Mouse (Mus musculus): Measurements from ENCODE around the gene Phgdh. TPM values are rescaled to one million over a fixed set of nuclear protein-coding genes. Genes with fewer than 3 reads are reported as not detected.

Gene Phgdh
- polyA plus RNA-seq, 1 experiment, result 53.1 TPM

DNA sequence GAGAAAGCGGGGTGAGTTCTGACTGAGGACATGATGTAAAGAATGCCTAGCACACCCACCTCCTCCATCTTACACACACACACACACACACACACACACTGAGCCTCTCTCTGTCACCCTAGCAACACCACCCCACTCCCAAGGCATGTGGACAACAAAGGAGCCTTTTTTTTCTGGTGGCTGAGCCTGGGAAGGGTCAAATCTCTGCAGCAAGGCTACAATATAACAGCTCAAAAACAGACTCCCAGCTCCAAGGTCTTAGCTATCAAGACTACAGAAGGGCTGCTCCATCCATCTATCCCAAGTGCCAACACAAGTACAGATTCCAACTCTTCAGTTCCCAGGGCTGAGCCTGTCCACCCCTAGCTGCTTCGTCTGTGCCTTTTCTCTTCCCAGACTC, 20.6 kb downstream of the Phgdh start:
- H3K27me3 ChIP-seq (ENCODE audit: control insufficient read depth, insufficient read depth, low read length), result no peaks in the 10 kb centered on the region
- peaks cover 3% of the 10 kb centered on the region; the same call in 1 of the 2 replicates for H3K4me1 ChIP-seq (ENCODE audit: control insufficient read depth, insufficient read depth, insufficient read length)
- H3K36me3 ChIP-seq (ENCODE audit: control insufficient read depth, insufficient read depth, low read length), result peaks cover 24% of the 10 kb centered on the region
- no peak overlapping the region for H3K4me3 ChIP-seq (ENCODE audit: extremely low read depth, insufficient read depth, insufficient read length)
- 74% methylated on average over 2 of the region's 2 CpGs for WGBS
- no peak overlapping the region for H3K27ac ChIP-seq (ENCODE audit: insufficient read depth, low read length)
- no peak for TF ChIP-seq CTCF (IDR thresholded peaks at IDR 0.05; ENCODE audit: extremely low read depth, insufficient read depth, insufficient read length, insufficient replicate concordance)
- no peak for TF ChIP-seq POLR2A (IDR thresholded peaks at IDR 0.05; ENCODE audit: low read depth, low read length)
- no peak for DNase-seq (ENCODE audit: low read depth in 1 of 2, low spot score in 2 of 2)

DNA sequence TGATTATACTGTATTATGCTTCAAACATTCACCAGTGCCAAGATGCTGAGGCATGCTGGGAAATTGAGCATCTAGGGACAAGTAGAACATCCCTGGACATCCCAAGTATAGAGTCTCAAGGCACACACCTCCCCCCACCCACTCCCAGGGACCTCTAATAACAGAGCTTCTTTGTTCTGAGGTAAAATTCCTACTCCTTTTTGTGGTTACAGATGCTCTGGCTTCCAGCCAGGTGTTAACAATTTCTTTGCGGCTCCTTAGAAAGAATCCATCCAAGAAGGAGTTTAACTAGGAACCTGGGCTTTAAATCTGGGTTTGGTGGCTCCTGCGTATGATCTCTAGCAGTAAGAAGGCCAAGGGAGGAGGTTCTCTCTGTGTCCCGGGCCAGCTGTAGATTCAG, 22.6 kb downstream of the Phgdh start:
- Histone ChIP-seq H3K36me3 (ENCODE audit: control insufficient read depth, insufficient read depth, low read length) (peaks cover 24% of the 10 kb centered on the region), H3K27me3 (ENCODE audit: control insufficient read depth, insufficient read depth, low read length) (no peaks in the 10 kb centered on the region), H3K27ac (ENCODE audit: insufficient read depth, low read length) (no peak overlapping the region), H3K4me3 (ENCODE audit: extremely low read depth, insufficient read depth, insufficient read length) (no peak overlapping the region), H3K4me1 (ENCODE audit: control insufficient read depth, insufficient read depth, insufficient read length) (peaks cover 3% of the 10 kb centered on the region; the same call in 1 of the 2 replicates)
- WGBS, result 87% methylated on average over 3 of the region's 3 CpGs
- no peak for DNase-seq (ENCODE audit: low read depth in 1 of 2, low spot score in 2 of 2)
- TF ChIP-seq POLR2A (IDR thresholded peaks at IDR 0.05; ENCODE audit: low read depth, low read length) (no peak), CTCF (IDR thresholded peaks at IDR 0.05; ENCODE audit: extremely low read depth, insufficient read depth, insufficient read length, insufficient replicate concordance) (no peak)

DNA sequence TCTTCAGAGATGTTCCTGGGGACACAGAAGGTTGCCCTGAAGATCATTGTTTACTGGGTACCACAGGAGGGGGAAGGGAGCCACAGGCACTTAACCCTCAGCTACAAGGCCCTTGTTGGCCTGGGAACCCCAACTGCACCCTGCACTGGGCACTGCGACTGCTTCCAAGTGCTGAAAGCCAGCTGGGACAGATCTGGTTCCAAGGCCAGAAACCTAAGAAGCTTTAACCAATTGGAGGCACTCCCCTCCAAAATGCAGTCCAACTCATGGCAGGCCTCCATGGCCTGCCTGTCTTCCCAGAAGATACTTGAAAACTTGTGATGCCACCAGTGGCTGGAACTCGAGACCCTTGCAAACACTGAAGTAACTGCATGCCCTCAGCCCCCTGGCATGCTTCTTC, 24.6 kb downstream of the Phgdh start:
- no peak for DNase-seq (ENCODE audit: low read depth in 1 of 2, low spot score in 2 of 2)
- 91% methylated on average over 2 of the region's 2 CpGs for WGBS
- no peak overlapping the region for H3K4me3 ChIP-seq (ENCODE audit: extremely low read depth, insufficient read depth, insufficient read length)
- no peaks in the 10 kb centered on the region for H3K27me3 ChIP-seq (ENCODE audit: control insufficient read depth, insufficient read depth, low read length)
- no peak overlapping the region for H3K27ac ChIP-seq (ENCODE audit: insufficient read depth, low read length)
- TF ChIP-seq CTCF (IDR thresholded peaks at IDR 0.05; ENCODE audit: extremely low read depth, insufficient read depth, insufficient read length, insufficient replicate concordance) (no peak), POLR2A (IDR thresholded peaks at IDR 0.05; ENCODE audit: low read depth, low read length) (no peak)
- peaks cover 18% of the 10 kb centered on the region for H3K36me3 ChIP-seq (ENCODE audit: control insufficient read depth, insufficient read depth, low read length)
- H3K4me1 ChIP-seq (ENCODE audit: control insufficient read depth, insufficient read depth, insufficient read length), result peaks cover 3% of the 10 kb centered on the region; the same call in 1 of the 2 replicates

DNA sequence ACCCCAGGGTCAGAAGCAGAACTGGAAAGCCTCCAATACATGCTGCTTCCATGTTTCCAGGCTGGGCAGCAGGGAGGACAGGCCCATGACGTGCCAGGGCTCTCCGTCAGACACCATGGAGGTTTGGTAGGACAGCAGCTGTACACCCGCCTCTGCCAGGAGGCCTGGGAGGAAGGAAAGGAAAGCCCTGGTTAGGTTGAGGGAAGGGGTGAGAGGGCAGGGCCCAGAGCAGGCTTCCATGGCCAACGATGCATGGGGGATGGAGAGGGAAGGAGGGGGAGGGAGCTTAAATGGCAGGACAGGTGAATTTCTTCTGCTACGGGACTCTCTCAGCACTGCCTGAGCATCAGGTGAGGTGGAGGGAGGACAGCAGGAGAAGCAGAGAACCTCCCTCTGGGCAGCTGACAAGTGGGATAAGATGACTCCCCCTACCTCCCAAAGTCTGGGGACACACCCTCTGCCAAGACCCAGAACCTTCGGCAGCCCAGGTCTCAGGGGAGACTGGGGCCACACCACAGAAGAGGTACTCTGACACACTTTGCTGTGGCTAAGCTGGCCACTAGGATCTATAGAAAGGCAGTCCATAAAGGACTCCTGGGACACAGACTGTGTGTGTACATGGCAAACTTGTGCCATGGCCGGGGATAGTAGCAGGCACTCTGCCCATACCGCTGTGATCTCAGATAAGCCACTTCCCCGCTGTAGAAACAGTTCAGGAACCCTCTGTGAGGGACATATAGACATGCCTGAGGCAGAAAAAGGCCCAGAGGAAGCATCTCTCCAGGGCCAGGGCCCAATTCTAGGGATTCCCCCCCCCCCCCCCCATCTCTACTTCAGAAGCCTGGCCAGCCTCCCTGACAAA, 26.3 kb downstream of the Phgdh start:
- peaks cover 12% of the 10 kb centered on the region for H3K36me3 ChIP-seq (ENCODE audit: control insufficient read depth, insufficient read depth, low read length)
- H3K27ac ChIP-seq (ENCODE audit: insufficient read depth, low read length), result no peak overlapping the region
- H3K27me3 ChIP-seq (ENCODE audit: control insufficient read depth, insufficient read depth, low read length), result no peaks in the 10 kb centered on the region
- WGBS, result 83% methylated on average over 9 of the region's 9 CpGs
- no peak for TF ChIP-seq CTCF (IDR thresholded peaks at IDR 0.05; ENCODE audit: extremely low read depth, insufficient read depth, insufficient read length, insufficient replicate concordance)
- TF ChIP-seq POLR2A (IDR thresholded peaks at IDR 0.05; ENCODE audit: low read depth, low read length), result no peak
- no peak overlapping the region for H3K4me3 ChIP-seq (ENCODE audit: extremely low read depth, insufficient read depth, insufficient read length)
- H3K4me1 ChIP-seq (ENCODE audit: control insufficient read depth, insufficient read depth, insufficient read length), result no peaks in the 10 kb centered on the region
- DNase-seq (ENCODE audit: low read depth in 1 of 2, low spot score in 2 of 2), result no peak

DNA sequence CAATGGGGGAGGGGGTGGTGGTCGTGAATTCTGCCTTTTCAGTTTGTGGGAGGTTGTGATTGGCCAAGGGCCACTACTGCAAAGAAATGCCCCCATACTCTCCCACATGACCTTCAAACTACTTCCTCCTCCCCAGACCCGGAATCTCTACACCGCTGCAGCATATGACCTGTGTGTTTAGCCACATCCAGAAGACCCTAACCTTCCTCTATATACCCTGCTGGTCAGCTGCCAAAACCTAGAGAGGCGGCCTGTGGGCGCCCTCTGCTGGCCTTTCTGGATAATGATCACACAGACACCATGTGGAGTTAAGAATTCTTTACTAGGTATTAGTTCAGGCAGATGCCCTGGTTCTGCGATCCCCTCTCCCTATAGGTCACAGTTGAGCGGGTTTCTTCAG, 26.9 kb downstream of the Phgdh start:
- 42% methylated on average over 7 of the region's 7 CpGs for WGBS
- H3K4me1 ChIP-seq (ENCODE audit: control insufficient read depth, insufficient read depth, insufficient read length), result no peaks in the 10 kb centered on the region
- TF ChIP-seq POLR2A (IDR thresholded peaks at IDR 0.05; ENCODE audit: low read depth, low read length), result no peak
- peak; percentile 63; the same call in 1 of the 2 replicates for TF ChIP-seq CTCF (IDR thresholded peaks at IDR 0.05; ENCODE audit: extremely low read depth, insufficient read depth, insufficient read length, insufficient replicate concordance)
- H3K36me3 ChIP-seq (ENCODE audit: control insufficient read depth, insufficient read depth, low read length), result peaks cover 12% of the 10 kb centered on the region
- H3K27me3 ChIP-seq (ENCODE audit: control insufficient read depth, insufficient read depth, low read length), result no peaks in the 10 kb centered on the region
- DNase-seq (ENCODE audit: low read depth in 1 of 2, low spot score in 2 of 2), result peak in 1 of 2 experiments; percentile 39
- no peak overlapping the region for H3K27ac ChIP-seq (ENCODE audit: insufficient read depth, low read length)
- H3K4me3 ChIP-seq (ENCODE audit: extremely low read depth, insufficient read depth, insufficient read length), result no peak overlapping the region

DNA sequence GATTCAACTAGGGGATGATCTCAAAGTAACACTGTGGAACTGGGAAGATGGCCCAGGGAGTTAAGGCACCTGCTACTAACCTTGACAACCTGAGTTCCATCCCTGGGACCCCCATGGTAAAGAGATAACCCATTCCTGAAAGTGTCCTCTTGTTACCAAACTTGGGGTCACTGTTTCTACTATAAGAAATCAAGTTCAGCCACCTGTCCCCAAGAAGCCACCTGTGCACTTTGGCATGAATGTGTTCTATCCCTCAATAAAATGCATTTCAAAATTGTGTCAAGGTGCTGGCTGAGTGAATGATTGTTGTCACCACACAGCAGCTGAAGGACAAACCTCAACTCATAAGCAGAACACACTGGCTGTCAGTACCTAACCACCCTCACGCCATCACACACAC, 29.3 kb downstream of the Phgdh start:
- Histone ChIP-seq H3K4me3 (ENCODE audit: extremely low read depth, insufficient read depth, insufficient read length) (no peak overlapping the region), H3K4me1 (ENCODE audit: control insufficient read depth, insufficient read depth, insufficient read length) (no peaks in the 10 kb centered on the region), H3K27me3 (ENCODE audit: control insufficient read depth, insufficient read depth, low read length) (no peaks in the 10 kb centered on the region), H3K36me3 (ENCODE audit: control insufficient read depth, insufficient read depth, low read length) (peaks cover 6% of the 10 kb centered on the region), H3K27ac (ENCODE audit: insufficient read depth, low read length) (no peak overlapping the region)
- no peak for TF ChIP-seq POLR2A (IDR thresholded peaks at IDR 0.05; ENCODE audit: low read depth, low read length)
- TF ChIP-seq CTCF (IDR thresholded peaks at IDR 0.05; ENCODE audit: extremely low read depth, insufficient read depth, insufficient read length, insufficient replicate concordance), result no peak
- 82% methylated on average over 1 of the region's 1 CpGs for WGBS
- DNase-seq (ENCODE audit: low read depth in 1 of 2, low spot score in 2 of 2), result no peak

DNA sequence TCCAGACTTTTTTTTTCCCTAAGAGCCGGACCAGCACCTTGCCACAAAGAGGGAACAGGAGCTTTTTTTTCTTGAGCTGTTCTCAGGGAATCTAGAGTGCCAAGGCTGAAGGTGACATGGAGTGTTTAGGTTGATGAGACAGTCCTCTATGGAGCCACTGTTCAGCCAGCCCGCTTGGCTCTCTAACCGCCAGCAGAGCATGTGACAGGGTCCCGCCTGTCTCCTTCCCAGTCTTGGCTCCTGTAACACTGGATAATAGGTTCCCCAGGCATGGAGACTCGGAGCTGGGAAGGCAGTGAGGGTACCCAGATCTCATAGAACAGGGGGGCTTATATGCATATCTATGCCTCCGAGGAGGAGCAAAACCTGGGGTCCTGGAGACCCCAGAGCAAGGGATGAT, 31.2 kb downstream of the Phgdh start:
- no peaks in the 10 kb centered on the region for H3K4me1 ChIP-seq (ENCODE audit: control insufficient read depth, insufficient read depth, insufficient read length)
- no peaks in the 10 kb centered on the region for H3K27me3 ChIP-seq (ENCODE audit: control insufficient read depth, insufficient read depth, low read length)
- no peak overlapping the region for H3K27ac ChIP-seq (ENCODE audit: insufficient read depth, low read length)
- DNase-seq (ENCODE audit: low read depth in 1 of 2, low spot score in 2 of 2), result no peak
- no peak overlapping the region for H3K4me3 ChIP-seq (ENCODE audit: extremely low read depth, insufficient read depth, insufficient read length)
- peaks cover 1% of the 10 kb centered on the region; the same call in 1 of the 2 replicates for H3K36me3 ChIP-seq (ENCODE audit: control insufficient read depth, insufficient read depth, low read length)
- TF ChIP-seq CTCF (IDR thresholded peaks at IDR 0.05; ENCODE audit: extremely low read depth, insufficient read depth, insufficient read length, insufficient replicate concordance) (no peak), POLR2A (IDR thresholded peaks at IDR 0.05; ENCODE audit: low read depth, low read length) (no peak)
- WGBS, result 86% methylated on average over 6 of the region's 6 CpGs
